Mouse (Mus musculus): Measurements from ENCODE around the gene Map3k3. TPM values are rescaled to one million over a fixed set of nuclear protein-coding genes. Genes with fewer than 3 reads are reported as not detected.
"Not testable (repeated sequence)": the region's sequence is repeated elsewhere in the genome, so short reads cannot be mapped to it uniquely, and the experiment has no call there.

The Map3k3 gene
- total and polyA plus RNA-seq, 2 experiments = 9.7 to 12.3 TPM

DNA sequence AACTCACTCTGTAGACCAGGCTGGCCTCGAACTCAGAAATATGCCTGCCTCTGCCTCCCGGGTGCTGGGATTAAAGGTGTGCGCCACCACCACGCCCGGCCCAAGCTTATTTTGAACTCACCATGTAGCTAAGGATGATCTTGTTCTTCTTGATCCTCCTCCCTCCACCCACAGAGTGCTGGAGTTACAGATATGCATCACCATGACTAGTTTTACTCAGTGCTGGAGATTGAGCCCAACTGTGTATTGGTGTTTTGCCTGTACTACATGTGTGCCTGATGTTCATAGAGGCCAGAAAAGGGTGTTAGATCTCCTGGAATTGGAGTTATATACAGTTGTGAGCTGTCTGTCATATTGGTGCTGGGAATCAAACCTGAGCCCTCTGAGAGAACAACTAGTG lies 37.8 kb downstream of the Map3k3 start:
- TF ChIP-seq POLR2A (IDR thresholded peaks at IDR 0.05; ENCODE audit: extremely low read depth, insufficient read depth, low read length) (no peak), CTCF (IDR thresholded peaks at IDR 0.05; ENCODE audit: low read depth, low read length) (no peak)
- Histone ChIP-seq H3K27ac (replicated peaks; ENCODE audit: insufficient read depth, low read depth, low read length) (peak overlapping the region; percentile 37), H3K79me2 (ENCODE audit: control insufficient read depth, insufficient read depth, low read length) (no peaks in the 10 kb centered on the region; the same call in 1 of the 2 replicates), H3K4me1 (ENCODE audit: control insufficient read depth, insufficient read depth, low read length) (no peaks in the 10 kb centered on the region), H3K9ac (ENCODE audit: low read depth, low read length) (no peak overlapping the region), H3K36me3 (ENCODE audit: control insufficient read depth, insufficient read depth, low read length) (peaks cover 47% of the 10 kb centered on the region), H3K27me3 (ENCODE audit: control insufficient read depth, insufficient read depth, low read length) (no peaks in the 10 kb centered on the region), H3K4me3 (ENCODE audit: insufficient read depth, low read depth, low read length) (no peak overlapping the region)
- WGBS = 95% methylated on average over 5 of the region's 5 CpGs
- no peak for DNase-seq (ENCODE audit: extremely low read depth, low read depth, low spot score)

DNA sequence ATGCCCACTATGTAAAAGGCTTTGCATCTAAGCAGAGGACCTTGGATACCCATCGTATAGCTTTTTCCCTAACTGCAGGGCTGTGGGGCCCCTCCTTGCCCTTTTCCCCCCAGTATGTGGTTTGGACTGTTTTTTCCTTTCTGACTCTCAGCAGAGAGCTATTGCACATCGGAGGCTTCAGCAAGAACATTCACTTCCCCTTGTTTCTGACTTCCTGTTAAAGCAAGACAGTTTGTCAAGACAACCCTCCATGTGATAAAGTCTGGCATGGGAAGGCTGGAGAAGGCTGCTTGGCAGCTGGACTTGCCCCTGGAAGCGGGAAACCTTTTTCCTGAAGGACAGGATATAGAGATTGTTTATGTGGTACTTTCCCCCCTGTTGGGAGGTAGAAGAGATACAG lies 38.3 kb downstream of the Map3k3 start:
- WGBS = 73% methylated on average over 3 of the region's 3 CpGs
- no peaks in the 10 kb centered on the region for H3K4me1 ChIP-seq (ENCODE audit: control insufficient read depth, insufficient read depth, low read length)
- TF ChIP-seq CTCF (IDR thresholded peaks at IDR 0.05; ENCODE audit: low read depth, low read length) = no peak
- no peak for TF ChIP-seq POLR2A (IDR thresholded peaks at IDR 0.05; ENCODE audit: extremely low read depth, insufficient read depth, low read length)
- H3K27ac ChIP-seq (replicated peaks; ENCODE audit: insufficient read depth, low read depth, low read length) = peak overlapping the region; percentile 37; the same call in 1 of the 2 replicates
- no peaks in the 10 kb centered on the region for H3K27me3 ChIP-seq (ENCODE audit: control insufficient read depth, insufficient read depth, low read length)
- peak; percentile 44 for DNase-seq (ENCODE audit: extremely low read depth, low read depth, low spot score)
- H3K36me3 ChIP-seq (ENCODE audit: control insufficient read depth, insufficient read depth, low read length) = peaks cover 42% of the 10 kb centered on the region
- no peak overlapping the region for H3K9ac ChIP-seq (ENCODE audit: low read depth, low read length)
- no peaks in the 10 kb centered on the region; the same call in 1 of the 2 replicates for H3K79me2 ChIP-seq (ENCODE audit: control insufficient read depth, insufficient read depth, low read length)
- H3K4me3 ChIP-seq (ENCODE audit: insufficient read depth, low read depth, low read length) = no peak overlapping the region

GRCm38 (mm10) chr11:106124784-106125183 lies 40.4 kb downstream of the Map3k3 start:
- no peak for DNase-seq (ENCODE audit: extremely low read depth, low read depth, low spot score)
- Histone ChIP-seq H3K4me3 (ENCODE audit: insufficient read depth, low read depth, low read length) (no peak overlapping the region), H3K79me2 (ENCODE audit: control insufficient read depth, insufficient read depth, low read length) (no peaks in the 10 kb centered on the region; the same call in 1 of the 2 replicates), H3K9ac (ENCODE audit: low read depth, low read length) (no peak overlapping the region), H3K27ac (replicated peaks; ENCODE audit: insufficient read depth, low read depth, low read length) (no peak overlapping the region), H3K36me3 (ENCODE audit: control insufficient read depth, insufficient read depth, low read length) (peaks cover 33% of the 10 kb centered on the region), H3K27me3 (ENCODE audit: control insufficient read depth, insufficient read depth, low read length) (no peaks in the 10 kb centered on the region), H3K4me1 (ENCODE audit: control insufficient read depth, insufficient read depth, low read length) (no peaks in the 10 kb centered on the region)
- TF ChIP-seq CTCF (IDR thresholded peaks at IDR 0.05; ENCODE audit: low read depth, low read length) (no peak), POLR2A (IDR thresholded peaks at IDR 0.05; ENCODE audit: extremely low read depth, insufficient read depth, low read length) (no peak)
- 91% methylated on average over 4 of the region's 4 CpGs for WGBS

DNA sequence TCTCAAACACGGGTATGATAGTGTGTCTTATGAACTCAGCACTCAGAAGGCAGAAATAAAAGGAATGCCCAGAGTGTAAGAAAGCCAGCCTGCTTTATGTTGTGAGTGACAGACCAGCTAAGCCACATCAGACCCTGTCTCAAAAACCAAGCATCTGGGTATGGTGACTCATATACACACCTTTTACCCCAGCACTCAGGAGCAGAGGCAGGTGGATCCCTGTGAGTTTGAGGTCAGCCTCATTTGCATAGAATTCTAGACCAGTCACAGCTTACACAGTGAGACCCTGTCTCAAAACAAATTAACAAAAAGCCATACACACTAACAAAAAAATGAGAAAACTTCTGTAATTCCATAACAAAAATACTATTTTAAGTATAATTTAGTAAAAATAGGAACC lies 41.4 kb downstream of the Map3k3 start:
- TF ChIP-seq POLR2A (IDR thresholded peaks at IDR 0.05; ENCODE audit: extremely low read depth, insufficient read depth, low read length) = no peak
- TF ChIP-seq CTCF (IDR thresholded peaks at IDR 0.05; ENCODE audit: low read depth, low read length) = no peak
- Histone ChIP-seq H3K4me3 (ENCODE audit: insufficient read depth, low read depth, low read length) (no peak overlapping the region), H3K36me3 (ENCODE audit: control insufficient read depth, insufficient read depth, low read length) (peaks cover 39% of the 10 kb centered on the region), H3K27me3 (ENCODE audit: control insufficient read depth, insufficient read depth, low read length) (no peaks in the 10 kb centered on the region), H3K79me2 (ENCODE audit: control insufficient read depth, insufficient read depth, low read length) (no peaks in the 10 kb centered on the region; the same call in 1 of the 2 replicates), H3K27ac (replicated peaks; ENCODE audit: insufficient read depth, low read depth, low read length) (no peak overlapping the region), H3K9ac (ENCODE audit: low read depth, low read length) (no peak overlapping the region), H3K4me1 (ENCODE audit: control insufficient read depth, insufficient read depth, low read length) (no peaks in the 10 kb centered on the region)
- DNase-seq (ENCODE audit: extremely low read depth, low read depth, low spot score) = no peak
- 74% methylated on average over 1 of the region's 1 CpGs for WGBS

DNA sequence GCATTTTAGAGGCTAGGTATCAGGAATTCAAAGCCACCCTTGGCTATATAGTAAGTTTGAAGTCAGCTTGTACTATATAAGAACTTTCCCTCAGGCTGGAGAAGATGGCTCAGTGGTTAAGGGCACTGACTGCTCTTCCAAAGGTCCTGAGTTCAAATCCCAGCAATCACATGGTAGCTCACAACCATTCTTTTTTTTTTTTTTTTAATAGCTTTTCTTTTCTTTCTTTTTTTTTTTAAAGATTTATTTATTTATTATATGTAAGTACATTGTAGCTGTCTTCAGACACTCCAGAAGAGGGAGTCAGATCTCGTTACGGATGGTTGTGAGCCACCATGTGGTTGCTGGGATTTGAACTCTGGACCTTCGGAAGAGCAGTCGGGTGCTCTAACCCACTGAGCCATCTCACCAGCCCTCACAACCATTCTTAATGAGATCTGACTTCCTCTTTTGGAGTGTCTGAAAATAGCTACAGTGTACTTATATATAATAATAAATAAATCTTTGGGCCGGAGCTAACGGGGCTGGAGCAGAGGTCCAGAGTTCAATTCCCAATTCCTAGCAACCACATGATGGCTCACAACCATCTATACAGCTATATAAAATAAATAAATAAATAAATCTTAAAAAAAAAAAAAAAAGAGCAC lies 42.4 kb downstream of the Map3k3 start:
- not testable (repeated sequence) for H3K79me2 ChIP-seq (ENCODE audit: control insufficient read depth, insufficient read depth, low read length); DNase-seq (ENCODE audit: extremely low read depth, low read depth, low spot score); H3K4me1 ChIP-seq (ENCODE audit: control insufficient read depth, insufficient read depth, low read length); H3K27ac ChIP-seq (replicated peaks; ENCODE audit: insufficient read depth, low read depth, low read length); H3K9ac ChIP-seq (ENCODE audit: low read depth, low read length); H3K27me3 ChIP-seq (ENCODE audit: control insufficient read depth, insufficient read depth, low read length); H3K4me3 ChIP-seq (ENCODE audit: insufficient read depth, low read depth, low read length)
- H3K36me3 ChIP-seq (ENCODE audit: control insufficient read depth, insufficient read depth, low read length) = peaks cover 40% of the 10 kb centered on the region
- 97% methylated on average over 6 of the region's 6 CpGs for WGBS

GRCm38 (mm10) chr11:106129477-106129876 lies 45.1 kb downstream of the Map3k3 start:
- no peak for DNase-seq (ENCODE audit: extremely low read depth, low read depth, low spot score)
- Histone ChIP-seq H3K9ac (ENCODE audit: low read depth, low read length) (no peak overlapping the region), H3K27ac (replicated peaks; ENCODE audit: insufficient read depth, low read depth, low read length) (no peak overlapping the region), H3K4me1 (ENCODE audit: control insufficient read depth, insufficient read depth, low read length) (no peaks in the 10 kb centered on the region; the same call in none of the 2 replicates), H3K79me2 (ENCODE audit: control insufficient read depth, insufficient read depth, low read length) (no peaks in the 10 kb centered on the region; the same call in 1 of the 2 replicates), H3K36me3 (ENCODE audit: control insufficient read depth, insufficient read depth, low read length) (peaks cover 28% of the 10 kb centered on the region), H3K27me3 (ENCODE audit: control insufficient read depth, insufficient read depth, low read length) (no peaks in the 10 kb centered on the region), H3K4me3 (ENCODE audit: insufficient read depth, low read depth, low read length) (no peak overlapping the region)
- TF ChIP-seq POLR2A (IDR thresholded peaks at IDR 0.05; ENCODE audit: extremely low read depth, insufficient read depth, low read length) (no peak), CTCF (IDR thresholded peaks at IDR 0.05; ENCODE audit: low read depth, low read length) (no peak)
- WGBS = 80% methylated on average over 1 of the region's 1 CpGs
